Mouse (Mus musculus) liver, embryonic 15.5 days (tissue): ENCODE data around the gene Aplnr. TPM values are rescaled to one million over a fixed set of nuclear protein-coding genes. Genes with fewer than 3 reads are reported as not detected.
A peak's percentile ranks its signal among the peaks of the same experiment; 100 is the strongest.

ENCODE experiments used
- ATAC-seq: fragments of 200-750 bp; cut with Nextera tagmentation; 2 replicates; pipeline ENCODE4 v1.8.0; 2017; ENCODE audit warnings: moderate number of reproducible peaks, mild to moderate bottlenecking, moderate library complexity; ENCODE audit not compliant: insufficient read depth
- H3K27ac ChIP-seq: fragments of 300-500 bp; sonication (generic); replicated peaks from 2 replicates; pipeline ENCODE4 v1.5.1; 2015; ENCODE audit warnings: mild to moderate bottlenecking, inconsistent platforms
- H3K27me3 ChIP-seq: fragments of 300-500 bp; sonication (generic); 2 replicates; pipeline ENCODE4 v1.6.1; 2015; ENCODE audit warnings: mild to moderate bottlenecking, inconsistent platforms
- H3K36me3 ChIP-seq: fragments of 300-500 bp; sonication (generic); replicated peaks from 2 replicates; pipeline ENCODE4 v1.6.1; 2015; ENCODE audit warnings: moderate library complexity, mild to moderate bottlenecking, inconsistent platforms
- H3K4me1 ChIP-seq: fragments of 300-500 bp; sonication (generic); replicated peaks from 2 replicates; pipeline ENCODE4 v1.6.1; 2015; ENCODE audit warnings: inconsistent platforms
- H3K4me2 ChIP-seq: fragments of 300-500 bp; sonication (generic); 2 replicates; pipeline ENCODE4 v1.6.1; 2015; ENCODE audit warnings: moderate library complexity, mild to moderate bottlenecking, inconsistent platforms
- H3K4me3 ChIP-seq: fragments of 300-500 bp; sonication (generic); replicated peaks from 2 replicates; pipeline ENCODE4 v1.5.1; 2015; ENCODE audit warnings: mild to moderate bottlenecking, inconsistent platforms
- H3K9ac ChIP-seq: fragments of 300-500 bp; sonication (generic); 2 replicates; pipeline ENCODE4 v1.6.1; 2015; ENCODE audit warnings: moderate library complexity, mild to moderate bottlenecking, inconsistent platforms
- H3K9me3 ChIP-seq: fragments of 300-500 bp; sonication (generic); replicated peaks from 2 replicates; pipeline ENCODE4 v1.6.1; 2016; ENCODE audit warnings: inconsistent platforms
- WGBS: fragments of 180-500 bp; shearing (Covaris S2); methylation state at CpG from one replicate; pipeline ENCODE4 v1.1.7; 2015; ENCODE audit warnings: mixed read lengths; ENCODE audit not compliant: insufficient replicate concordance; 5-methylcytosine and 5-hydroxymethylcytosine counted together
- polyA plus RNA-seq: library from polyadenylated mRNA; unstranded; fragments of >200 nt; fragmentation: Nextera tagmentation; extraction: Ambion mirVana; gene quantifications from 2 replicates; pipeline ENCODE4 v1.2.1, GENCODE M21; 2015

Gene Aplnr
- 1.6 and 1.8 TPM in 2 replicates for polyA plus RNA-seq

GRCm38 (mm10) chr2:85136089-85136488 is at the start of gene Aplnr:
Gene Aplnr, plus strand, starts transcription at chr2:85136225.
- 29% methylated on average over 4 of the region's 4 CpGs for WGBS
- no peak within 1 kb of the TSS for H3K9ac ChIP-seq
- H3K36me3 ChIP-seq: no peaks in the 10 kb centered on the region
- ATAC-seq: no peak
- no peaks in the 10 kb centered on the region for H3K9me3 ChIP-seq
- H3K27me3 ChIP-seq: peaks cover 18% of the 10 kb centered on the region; the same call in 1 of the 2 replicates
- H3K4me3 ChIP-seq: no peak within 1 kb of the TSS
- H3K4me1 ChIP-seq: peaks cover 21% of the 10 kb centered on the region
- no peak within 1 kb of the TSS for H3K4me2 ChIP-seq
- no peak within 1 kb of the TSS for H3K27ac ChIP-seq

DNA sequence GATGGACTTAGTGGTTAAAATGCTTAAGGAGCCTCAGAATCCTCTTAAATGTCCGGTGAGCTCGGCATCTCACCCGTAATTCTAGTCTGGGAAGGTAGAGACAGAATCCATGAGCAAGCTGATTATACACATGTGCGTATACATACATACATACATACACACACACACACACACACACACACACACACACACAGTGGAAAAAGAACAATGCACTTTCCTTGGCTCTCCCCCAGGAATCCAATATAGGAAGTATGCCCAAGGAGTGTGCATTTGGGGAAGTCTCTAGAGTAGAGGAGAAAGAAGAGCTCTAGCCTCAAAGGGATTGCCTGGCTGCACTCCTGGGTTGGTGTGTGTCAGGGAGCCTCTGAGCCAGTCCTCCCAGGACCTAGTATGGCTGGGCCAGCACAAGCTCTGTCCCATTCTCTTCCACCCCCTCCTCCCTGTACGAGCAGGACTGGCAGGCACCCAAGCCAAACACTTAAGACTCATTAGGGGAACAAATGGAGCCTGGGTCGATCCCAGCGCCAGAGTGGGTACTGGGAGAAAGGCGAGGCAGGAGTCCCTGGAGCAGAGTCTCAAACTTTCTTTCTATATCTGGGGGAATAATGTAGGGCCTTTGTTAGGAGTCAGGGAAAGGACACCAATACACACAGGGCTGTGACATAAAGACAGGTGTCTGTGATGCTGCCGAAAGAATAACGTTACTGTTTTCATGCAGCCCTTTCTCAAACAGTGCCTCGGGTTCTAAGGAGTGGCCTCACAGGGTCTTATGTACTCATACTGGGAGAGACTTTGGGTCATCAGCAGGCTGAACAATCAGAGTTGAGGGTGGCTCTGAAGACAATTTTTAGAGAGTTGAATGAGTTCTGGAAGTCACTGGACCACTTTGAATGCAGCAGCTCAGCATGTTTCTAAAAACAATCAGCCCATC is 47.0 kb upstream of the Aplnr start:
- H3K9ac ChIP-seq: no peak overlapping the region
- WGBS: 53% methylated on average over 11 of the region's 11 CpGs
- no peak overlapping the region for H3K4me3 ChIP-seq
- H3K4me1 ChIP-seq: peaks cover 4% of the 10 kb centered on the region; the same call in 1 of the 2 replicates
- no peaks in the 10 kb centered on the region for H3K27me3 ChIP-seq
- H3K27ac ChIP-seq: no peak overlapping the region
- H3K4me2 ChIP-seq: no peak overlapping the region
- no peaks in the 10 kb centered on the region for H3K9me3 ChIP-seq
- no peak for ATAC-seq
- H3K36me3 ChIP-seq: no peaks in the 10 kb centered on the region

DNA sequence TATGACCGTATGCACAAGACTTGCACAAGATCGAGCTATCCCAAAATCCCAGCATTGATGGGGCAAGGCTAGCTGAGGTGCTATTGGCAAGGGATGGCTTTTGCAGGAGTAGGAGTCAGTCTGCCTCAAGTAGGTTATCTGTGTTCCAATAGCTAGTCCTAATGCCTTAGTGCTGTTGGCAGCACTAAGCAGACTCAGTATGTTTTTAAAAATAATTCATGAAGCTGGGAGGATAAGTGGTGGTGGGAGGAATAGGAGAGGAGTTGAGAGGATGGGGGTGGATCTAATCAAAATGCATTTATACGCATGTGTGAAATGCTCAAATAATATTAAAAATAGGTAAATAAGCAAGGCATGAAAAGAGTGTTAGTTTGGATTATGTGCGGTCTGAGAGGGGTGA is 44.7 kb upstream of the Aplnr start:
- no peaks in the 10 kb centered on the region for H3K36me3 ChIP-seq
- no peaks in the 10 kb centered on the region for H3K9me3 ChIP-seq
- no peak overlapping the region for H3K4me2 ChIP-seq
- H3K4me3 ChIP-seq: no peak overlapping the region
- H3K27me3 ChIP-seq: no peaks in the 10 kb centered on the region
- H3K9ac ChIP-seq: no peak overlapping the region
- ATAC-seq: no peak
- H3K27ac ChIP-seq: no peak overlapping the region
- WGBS: 70% methylated on average over 4 of the region's 4 CpGs
- H3K4me1 ChIP-seq: peaks cover 9% of the 10 kb centered on the region; the same call in 1 of the 2 replicates

GRCm38 (mm10) chr2:85093376-85093775 is 42.6 kb upstream of the Aplnr start:
- Histone ChIP-seq H3K27me3 (no peaks in the 10 kb centered on the region), H3K27ac (peak overlapping the region; percentile 48; the same call in 1 of the 2 replicates), H3K4me2 (no peak overlapping the region), H3K4me1 (peaks cover 9% of the 10 kb centered on the region; the same call in 1 of the 2 replicates), H3K9me3 (no peaks in the 10 kb centered on the region), H3K9ac (no peak overlapping the region), H3K4me3 (no peak overlapping the region), H3K36me3 (no peaks in the 10 kb centered on the region)
- 67% methylated on average over 1 of the region's 1 CpGs for WGBS
- ATAC-seq: peak; percentile 71

- no peaks in the 10 kb centered on the region for H3K27me3 ChIP-seq
- H3K4me2 ChIP-seq: no peak overlapping the region
- H3K27ac ChIP-seq: peak overlapping the region; percentile 57
- H3K4me1 ChIP-seq: 0 out of 2 replicates have a peak, but pooled peaks cover 5% of the 10 kb centered on the region
- no peak overlapping the region for H3K9ac ChIP-seq
- H3K36me3 ChIP-seq: no peaks in the 10 kb centered on the region
- 58% methylated on average over 5 of the region's 5 CpGs for WGBS
- H3K9me3 ChIP-seq: no peaks in the 10 kb centered on the region
- H3K4me3 ChIP-seq: no peak overlapping the region
- peak; percentile 24; the same call in 1 of the 2 replicates for ATAC-seq
These were observed 40.1 kb upstream of the Aplnr start for GRCm38 (mm10) chr2:85095906-85096305.

- no peak overlapping the region for H3K4me3 ChIP-seq
- WGBS: 54% methylated on average over 2 of the region's 2 CpGs
These were observed 38.0 kb upstream of the Aplnr start for GRCm38 (mm10) chr2:85098014-85098413.

DNA sequence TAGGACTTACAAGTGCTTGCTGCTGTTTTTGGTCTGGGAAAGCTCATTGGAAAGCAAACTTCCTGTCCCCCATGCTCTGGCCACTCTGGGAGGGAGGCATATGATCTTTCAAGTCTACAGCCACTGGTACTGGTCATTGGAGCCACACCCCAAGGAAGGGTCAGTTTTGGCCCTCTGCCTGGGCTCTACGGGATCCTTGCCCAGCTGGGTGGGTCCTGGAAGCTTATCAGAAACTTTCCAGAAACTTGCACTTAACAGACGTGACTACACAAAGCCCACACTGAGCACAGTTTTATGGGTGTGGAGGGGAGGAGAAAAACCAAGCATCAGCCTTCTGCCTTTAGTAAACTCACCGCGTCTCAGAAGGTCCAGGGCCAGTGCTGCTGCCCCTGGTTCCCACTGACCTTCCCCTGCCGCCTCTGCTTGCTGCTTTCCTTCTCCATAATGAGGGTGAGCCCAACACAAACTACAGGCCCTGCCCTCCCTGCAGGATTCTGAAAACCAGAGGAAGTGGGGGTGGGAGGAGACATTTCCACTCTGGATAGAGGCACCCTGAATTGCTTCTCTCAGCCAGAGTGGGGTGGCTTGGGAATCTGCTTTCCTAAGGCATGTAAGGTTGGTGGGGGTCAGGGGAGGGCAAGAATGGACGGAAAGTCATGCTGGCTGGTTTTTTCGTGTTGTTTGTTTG is 37.1 kb upstream of the Aplnr start:
- peak; percentile 36; the same call in 1 of the 2 replicates for ATAC-seq
- Histone ChIP-seq H3K4me3 (no peak overlapping the region), H3K4me2 (no peak overlapping the region), H3K4me1 (0 out of 2 replicates have a peak, but pooled peaks cover 5% of the 10 kb centered on the region), H3K27ac (0 out of 2 replicates have a peak overlapping the region, but pooled peaks have one; percentile 20), H3K36me3 (no peaks in the 10 kb centered on the region), H3K27me3 (no peaks in the 10 kb centered on the region), H3K9ac (no peak overlapping the region), H3K9me3 (no peaks in the 10 kb centered on the region)
- 44% methylated on average over 7 of the region's 7 CpGs for WGBS

More at GRCm38 (mm10) chr2:85098014-85098413, 38.0 kb upstream of the Aplnr start:
- Histone ChIP-seq H3K4me2 (no peak overlapping the region), H3K9me3 (no peaks in the 10 kb centered on the region), H3K4me1 (0 out of 2 replicates have a peak, but pooled peaks cover 5% of the 10 kb centered on the region), H3K27me3 (no peaks in the 10 kb centered on the region), H3K36me3 (no peaks in the 10 kb centered on the region), H3K9ac (no peak overlapping the region), H3K27ac (no peak overlapping the region)
- no peak for ATAC-seq

GRCm38 (mm10) chr2:85103201-85103600 is 32.8 kb upstream of the Aplnr start:
- no peaks in the 10 kb centered on the region for H3K4me1 ChIP-seq
- no peaks in the 10 kb centered on the region for H3K9me3 ChIP-seq
- H3K27me3 ChIP-seq: no peaks in the 10 kb centered on the region
- H3K27ac ChIP-seq: no peak overlapping the region
- H3K36me3 ChIP-seq: no peaks in the 10 kb centered on the region
- no peak for ATAC-seq
- no peak overlapping the region for H3K9ac ChIP-seq
- H3K4me2 ChIP-seq: no peak overlapping the region
- 58% methylated on average over 8 of the region's 8 CpGs for WGBS
- no peak overlapping the region for H3K4me3 ChIP-seq

- H3K27ac ChIP-seq: no peak overlapping the region
- H3K27me3 ChIP-seq: no peaks in the 10 kb centered on the region
- no peak for ATAC-seq
- no peak overlapping the region for H3K4me3 ChIP-seq
- H3K4me1 ChIP-seq: no peaks in the 10 kb centered on the region
- no peaks in the 10 kb centered on the region for H3K9me3 ChIP-seq
- WGBS: 23% methylated on average over 11 of the region's 11 CpGs
- no peak overlapping the region for H3K9ac ChIP-seq
- no peaks in the 10 kb centered on the region for H3K36me3 ChIP-seq
- H3K4me2 ChIP-seq: no peak overlapping the region
These were observed 30.5 kb upstream of the Aplnr start for GRCm38 (mm10) chr2:85105426-85106013.

- Histone ChIP-seq H3K4me3 (no peak overlapping the region), H3K36me3 (no peaks in the 10 kb centered on the region), H3K9ac (no peak overlapping the region), H3K4me1 (no peaks in the 10 kb centered on the region), H3K4me2 (no peak overlapping the region), H3K27ac (no peak overlapping the region), H3K27me3 (no peaks in the 10 kb centered on the region), H3K9me3 (no peaks in the 10 kb centered on the region)
- WGBS: 36% methylated on average over 7 of the region's 7 CpGs
- ATAC-seq: no peak
These were observed 29.8 kb upstream of the Aplnr start for GRCm38 (mm10) chr2:85106068-85106790.
